Mouse (Mus musculus) midbrain, embryonic 14.5 days (tissue): ENCODE measurements around the gene Slco3a1. TPM values are rescaled to one million over a fixed set of nuclear protein-coding genes. Genes with fewer than 3 reads are reported as not detected.

Experiments used
- ATAC-seq: fragments of 200-750 bp; cut with Nextera tagmentation; 2 replicates; pipeline ENCODE4 v1.8.0; 2017; ENCODE audit warnings: moderate number of reproducible peaks, moderate library complexity; ENCODE audit not compliant: low FRiP score, low TSS enrichment
- DNase-seq: peaks from one replicate; pipeline ENCODE4 v3.0.0-alpha.2; 2015
- H3K27ac ChIP-seq: fragments of 300-500 bp; sonication (generic); replicated peaks from 2 replicates; pipeline ENCODE4 v1.5.1; 2014; ENCODE audit warnings: mild to moderate bottlenecking, low read depth, low read length, moderate library complexity
- H3K27me3 ChIP-seq: fragments of 300-500 bp; sonication (generic); 2 replicates; pipeline ENCODE4 v1.6.1; 2014; ENCODE audit warnings: low read length, control low read depth, mixed read lengths; ENCODE audit not compliant: control insufficient read depth, insufficient read depth
- H3K36me3 ChIP-seq: fragments of 300-500 bp; sonication (generic); 2 replicates; pipeline ENCODE4 v1.6.1; 2014; ENCODE audit warnings: low read length, control low read depth; ENCODE audit not compliant: control insufficient read depth, insufficient read depth
- H3K4me1 ChIP-seq: fragments of 300-500 bp; sonication (generic); 2 replicates; pipeline ENCODE4 v1.6.1; 2014; ENCODE audit warnings: mild to moderate bottlenecking, antibody characterized with exemption, low read length, control low read depth; ENCODE audit not compliant: control insufficient read depth, insufficient read depth
- H3K4me2 ChIP-seq: fragments of 300-500 bp; sonication (generic); 2 replicates; pipeline ENCODE4 v1.6.1; 2014; ENCODE audit warnings: mild to moderate bottlenecking, low read length, moderate library complexity
- H3K4me3 ChIP-seq: fragments of 300-500 bp; sonication (generic); replicated peaks from 2 replicates; pipeline ENCODE4 v1.5.1; 2014; ENCODE audit warnings: low read depth, low read length
- H3K9ac ChIP-seq: fragments of 300-500 bp; sonication (generic); replicated peaks from 2 replicates; pipeline ENCODE4 v1.6.1; 2014; ENCODE audit warnings: mild to moderate bottlenecking, low read length, moderate library complexity
- H3K9me3 ChIP-seq: fragments of 300-500 bp; sonication (generic); 2 replicates; pipeline ENCODE4 v1.6.1; 2016; ENCODE audit warnings: low read length, control low read depth, mixed read lengths; ENCODE audit not compliant: control insufficient read depth
- WGBS: fragments of 180-500 bp; shearing (Covaris S2); extraction: QIAGEN DNeasy Blood & Tissue Kit; methylation state at CpG from one replicate; pipeline ENCODE4 v1.1.7; 2014; 5-methylcytosine and 5-hydroxymethylcytosine counted together
- microRNA-seq: library from miRNA; unstranded; fragments of <30 nt; microRNA quantifications from one replicate; pipeline ENCODE4, GENCODE M21; 2016
- polyA plus RNA-seq: library from polyadenylated mRNA; unstranded; fragments of >200 nt; fragmentation: Nextera tagmentation; extraction: Ambion mirVana; gene quantifications from 2 replicates; pipeline ENCODE4 v1.2.1, GENCODE M21; 2014

The Slco3a1 gene
- polyA plus RNA-seq, 1 experiment from 2014 or later: 18.9 TPM

DNA sequence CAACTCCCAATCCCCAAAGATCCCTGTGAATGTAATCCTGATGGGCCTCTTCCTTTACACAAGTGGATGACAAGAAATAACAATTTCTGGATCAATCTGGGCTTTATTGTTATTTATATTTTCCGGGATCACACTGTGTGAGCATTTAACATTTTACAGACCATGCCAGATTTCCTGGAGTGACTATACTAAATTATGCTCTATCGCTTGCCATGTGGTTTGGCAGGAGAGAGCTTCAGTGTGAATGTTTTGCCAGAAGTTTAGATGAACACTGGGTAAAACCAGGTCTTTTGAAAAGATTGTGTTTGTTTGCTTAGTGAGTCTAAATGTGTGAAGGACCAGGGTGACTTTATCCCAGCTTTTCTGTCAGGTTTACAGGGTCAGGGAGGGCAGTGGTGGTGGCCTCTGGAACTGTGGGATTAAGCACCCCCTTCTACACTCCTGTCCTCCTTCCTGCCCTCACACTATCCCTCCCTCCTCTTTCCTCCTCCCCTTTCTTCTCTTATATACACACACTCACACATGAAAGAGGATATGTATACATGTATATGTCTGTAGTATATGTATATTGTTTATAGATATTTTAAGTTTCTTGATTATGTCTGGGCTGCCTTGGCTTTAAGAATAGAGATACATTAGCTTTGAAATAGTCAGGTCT, 287.9 kb downstream of the Slco3a1 start:
- Histone ChIP-seq H3K36me3 (no peaks in the 10 kb centered on the region), H3K4me3 (no peak overlapping the region), H3K4me1 (no peaks in the 10 kb centered on the region; the same call in 1 of the 2 replicates), H3K9me3 (no peaks in the 10 kb centered on the region), H3K27me3 (no peaks in the 10 kb centered on the region), H3K9ac (no peak overlapping the region), H3K4me2 (no peak overlapping the region), H3K27ac (no peak overlapping the region)
- ATAC-seq (no peak), DNase-seq (no peak)
- WGBS: 88% methylated on average over 2 of the region's 2 CpGs

- Histone ChIP-seq H3K4me3 (no peak overlapping the region), H3K36me3 (no peaks in the 10 kb centered on the region), H3K27ac (no peak overlapping the region), H3K4me2 (no peak overlapping the region), H3K9ac (no peak overlapping the region), H3K4me1 (no peaks in the 10 kb centered on the region), H3K27me3 (no peaks in the 10 kb centered on the region), H3K9me3 (no peaks in the 10 kb centered on the region)
- WGBS: 83% methylated on average over 3 of the region's 3 CpGs
- ATAC-seq (no peak), DNase-seq (no peak)
Observed at GRCm38 (mm10) chr7:74256291-74256690, 298.3 kb downstream of the Slco3a1 start.

GRCm38 (mm10) chr7:74252066-74252465, 302.5 kb downstream of the Slco3a1 start:
- Histone ChIP-seq H3K27me3 (no peaks in the 10 kb centered on the region), H3K9ac (no peak overlapping the region), H3K4me2 (no peak overlapping the region), H3K27ac (no peak overlapping the region), H3K9me3 (no peaks in the 10 kb centered on the region), H3K4me3 (no peak overlapping the region), H3K36me3 (no peaks in the 10 kb centered on the region), H3K4me1 (no peaks in the 10 kb centered on the region)
- DNase-seq (no peak), ATAC-seq (no peak)
- 93% methylated on average over 2 of the region's 2 CpGs for WGBS

DNA sequence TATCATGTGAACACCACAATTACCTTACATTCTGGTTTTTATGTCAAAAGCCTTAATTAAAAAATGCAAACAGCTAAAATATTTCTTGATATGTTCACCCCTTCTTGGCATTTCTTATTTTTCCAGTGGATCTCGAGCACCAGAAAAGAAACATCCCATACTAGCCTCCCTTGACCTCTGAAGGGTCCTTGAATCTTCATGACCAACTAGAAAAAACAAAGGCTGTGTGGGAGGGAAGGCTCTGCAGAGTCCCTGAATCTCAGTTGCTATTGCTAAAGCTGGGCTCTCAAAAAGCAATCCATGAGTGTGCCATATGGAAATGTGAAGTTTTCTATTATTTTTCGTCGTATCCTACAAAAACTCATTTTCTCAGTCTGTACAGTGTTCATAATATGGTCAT, 313.3 kb downstream of the Slco3a1 start:
- H3K27ac ChIP-seq: peak overlapping the region; percentile 74
- ATAC-seq (no peak), DNase-seq (no peak)
- H3K36me3 ChIP-seq: no peaks in the 10 kb centered on the region
- no peak overlapping the region for H3K4me2 ChIP-seq
- H3K4me1 ChIP-seq: peaks cover 31% of the 10 kb centered on the region
- no peak overlapping the region for H3K4me3 ChIP-seq
- H3K27me3 ChIP-seq: no peaks in the 10 kb centered on the region
- H3K9ac ChIP-seq: no peak overlapping the region
- 89% methylated on average over 3 of the region's 3 CpGs for WGBS
- no peaks in the 10 kb centered on the region for H3K9me3 ChIP-seq

DNA sequence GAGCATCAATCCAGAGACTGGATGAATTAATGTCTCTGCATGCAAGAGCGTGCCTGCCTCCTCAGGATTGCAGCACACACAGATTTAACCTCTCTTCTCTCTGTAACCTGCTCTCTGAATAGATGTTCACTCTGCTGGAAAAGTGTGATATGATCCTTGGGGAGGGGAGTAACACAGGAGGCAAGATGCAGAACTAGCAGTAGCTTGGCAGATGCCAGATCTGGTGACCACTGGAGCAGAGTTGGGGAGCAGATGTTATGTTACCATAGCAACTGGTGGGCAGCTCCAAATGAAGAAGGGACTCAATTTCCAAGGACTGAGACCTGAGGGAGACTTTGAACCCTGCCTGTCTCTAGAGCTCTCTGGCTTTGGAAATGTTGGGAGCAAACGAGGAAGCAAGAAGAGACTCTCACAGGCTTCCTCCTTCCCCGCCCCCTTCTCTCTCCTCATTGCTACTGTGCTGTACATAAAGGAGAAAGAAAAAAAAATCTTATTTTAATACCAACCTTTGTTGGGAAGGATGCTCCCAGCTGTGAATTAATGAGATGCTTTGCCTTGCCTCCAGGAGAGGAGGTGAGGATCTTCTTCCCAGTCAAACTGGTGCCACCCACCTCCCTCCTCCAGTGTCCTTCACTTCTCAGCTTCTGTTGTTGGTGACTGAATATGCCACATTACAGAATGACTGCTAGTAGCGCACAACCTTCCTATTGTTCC, 314.0 kb downstream of the Slco3a1 start:
- H3K27me3 ChIP-seq: no peaks in the 10 kb centered on the region
- H3K9me3 ChIP-seq: no peaks in the 10 kb centered on the region
- WGBS: 20% methylated on average over 4 of the region's 4 CpGs
- H3K4me3 ChIP-seq: no peak overlapping the region
- H3K4me2 ChIP-seq: 0 out of 2 replicates have a peak overlapping the region, but pooled peaks have one; percentile 15
- DNase-seq (peak; percentile 66), ATAC-seq (peak; percentile 40)
- H3K4me1 ChIP-seq: peaks cover 31% of the 10 kb centered on the region
- 0 out of 2 replicates have a peak overlapping the region, but pooled peaks have one; percentile 2 for H3K9ac ChIP-seq
- no peaks in the 10 kb centered on the region for H3K36me3 ChIP-seq
- peak overlapping the region; percentile 74 for H3K27ac ChIP-seq

Small RNA genes lying within 50 kb of the gene (microRNA-seq; reads per million reads assigned to microRNA genes)
- not detected for gene Gm27459
